Mouse (Mus musculus) forebrain, embryonic 14.5 days (tissue): ENCODE data around the gene Fbxw8. TPM values are rescaled to one million over a fixed set of nuclear protein-coding genes. Genes with fewer than 3 reads are reported as not detected.

Source experiments
- ATAC-seq: fragments of 200-750 bp; cut with Nextera tagmentation; 2 replicates; pipeline ENCODE4 v1.8.0; 2017; ENCODE audit warnings: mild to moderate bottlenecking, moderate library complexity
- DNase-seq: peaks from one replicate; pipeline ENCODE4 v3.0.0-alpha.2; 2015; ENCODE audit warnings: low spot score
- H3K27ac ChIP-seq: fragments of 300-500 bp; sonication (generic); 2 replicates; pipeline ENCODE4 v1.5.1; 2014; ENCODE audit warnings: low read depth, mild to moderate bottlenecking, control low read depth, low read length, moderate library complexity
- H3K27me3 ChIP-seq: fragments of 300-500 bp; sonication (generic); replicated peaks from 2 replicates; pipeline ENCODE4 v1.6.1; 2014; ENCODE audit warnings: low read length, control low read depth, mixed read lengths; ENCODE audit not compliant: control insufficient read depth, insufficient read depth
- H3K36me3 ChIP-seq: fragments of 300-500 bp; sonication (generic); 2 replicates; pipeline ENCODE4 v1.6.1; 2014; ENCODE audit warnings: low read length, control low read depth; ENCODE audit not compliant: control insufficient read depth, insufficient read depth
- H3K4me1 ChIP-seq: fragments of 300-500 bp; sonication (generic); 2 replicates; pipeline ENCODE4 v1.6.1; 2014; ENCODE audit warnings: antibody characterized with exemption, low read length, control low read depth; ENCODE audit not compliant: control insufficient read depth, insufficient read depth
- H3K4me2 ChIP-seq: fragments of 300-500 bp; sonication (generic); 2 replicates; pipeline ENCODE4 v1.6.1; 2014; ENCODE audit warnings: mild to moderate bottlenecking, control low read depth, low read length
- H3K4me3 ChIP-seq: fragments of 300-500 bp; sonication (generic); 2 replicates; pipeline ENCODE4 v1.5.1; 2014; ENCODE audit warnings: low read depth, low read length, control low read depth
- H3K9ac ChIP-seq: fragments of 300-500 bp; sonication (generic); 2 replicates; pipeline ENCODE4 v1.6.1; 2014; ENCODE audit warnings: mild to moderate bottlenecking, low read length, control low read depth, moderate library complexity
- H3K9me3 ChIP-seq: fragments of 300-500 bp; sonication (generic); replicated peaks from 2 replicates; pipeline ENCODE4 v1.6.1; 2016; ENCODE audit warnings: low read length, control low read depth, mixed read lengths; ENCODE audit not compliant: control insufficient read depth
- WGBS: fragments of 180-500 bp; shearing (Covaris S2); extraction: QIAGEN DNeasy Blood & Tissue Kit; methylation state at CpG from one replicate; pipeline ENCODE4 v1.1.7; 2014; 5-methylcytosine and 5-hydroxymethylcytosine counted together
- polyA plus RNA-seq: library from polyadenylated mRNA; unstranded; fragments of >200 nt; fragmentation: Nextera tagmentation; extraction: Ambion mirVana; gene quantifications from 2 replicates; pipeline ENCODE4 v1.2.1, GENCODE M21; 2014

Fbxw8 gene
- polyA plus RNA-seq: 17.1 and 19.5 TPM in 2 replicates

DNA sequence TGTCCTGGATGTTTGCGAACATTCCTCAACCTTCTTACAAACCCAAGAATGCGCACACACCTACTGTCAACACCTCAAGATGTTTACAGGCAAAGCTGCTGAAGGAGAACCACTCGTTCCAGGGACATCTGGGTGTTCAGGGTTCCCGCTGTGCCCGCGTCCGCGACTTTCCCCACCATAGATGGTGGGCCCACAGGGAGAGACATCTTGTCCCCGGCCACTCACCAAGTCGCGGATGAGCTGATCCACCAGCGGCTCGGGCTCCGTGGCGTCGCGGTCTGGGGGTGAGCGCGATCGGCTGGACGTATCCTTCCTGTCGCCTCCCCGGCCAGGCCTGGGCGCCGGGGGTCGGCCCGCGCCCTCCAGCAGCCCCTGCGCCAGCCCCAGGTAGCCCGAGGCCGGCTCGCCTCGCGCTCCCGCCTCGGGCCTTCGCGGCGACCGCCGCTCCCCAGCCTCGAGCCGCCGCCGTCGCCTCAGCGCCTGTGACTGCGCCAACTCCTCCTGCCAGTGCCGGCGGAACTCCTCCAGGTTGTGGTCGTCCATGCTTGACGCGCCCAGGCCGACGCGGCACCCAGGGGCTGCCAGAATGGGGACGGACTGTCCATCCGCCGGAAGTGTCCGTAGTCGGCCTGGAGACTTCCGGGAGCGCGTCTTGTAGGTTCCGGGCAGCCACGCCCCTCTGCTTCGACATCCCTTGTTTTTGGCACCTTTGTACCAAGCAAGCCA is at the start of gene Fbxw8:
Gene Fbxw8, minus strand, starts transcription at position 626 of the 726 bp plus-strand sequence.
- peak within 1 kb of the TSS; percentile 48; the same call in 1 of the 2 replicates for H3K27ac ChIP-seq

DNA sequence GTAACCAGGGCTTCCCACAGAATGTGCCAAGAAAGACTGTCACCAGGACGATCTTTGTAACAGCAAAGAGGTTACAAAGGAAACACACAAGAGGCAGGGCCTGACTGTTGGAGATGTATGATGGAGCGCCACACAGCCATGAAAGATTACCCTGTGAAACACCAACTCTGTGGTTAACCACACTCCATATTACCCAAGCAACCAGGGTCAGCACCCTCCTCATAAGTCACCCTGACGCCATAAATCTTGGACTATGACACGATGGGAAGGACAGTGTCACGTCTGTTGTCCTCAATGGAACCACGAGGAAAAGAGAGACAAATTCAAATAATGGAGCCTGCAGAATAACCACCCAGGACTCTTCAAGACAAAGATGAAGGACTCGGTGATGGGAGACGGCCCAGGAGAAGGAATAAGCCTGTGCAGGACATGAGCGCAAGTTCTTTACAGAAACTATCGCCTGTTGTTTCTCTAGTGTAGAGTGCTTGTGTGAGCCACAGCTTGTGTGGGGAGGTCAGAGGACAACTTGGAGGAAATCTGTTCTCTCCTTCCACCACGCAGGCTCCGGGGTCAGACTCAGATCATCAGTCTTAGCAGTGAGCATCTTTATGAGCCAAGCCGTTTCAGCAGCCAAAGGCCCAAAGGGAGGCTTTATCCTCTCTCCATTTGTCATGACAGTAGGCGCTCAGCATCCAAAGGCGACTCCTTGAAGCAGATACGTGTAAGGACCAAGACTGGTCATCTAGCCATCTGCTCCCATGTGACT is 49.6 kb upstream of the Fbxw8 start:
- DNase-seq (no peak), ATAC-seq (no peak)
- Histone ChIP-seq H3K27ac (no peak overlapping the region), H3K4me1 (no peaks in the 10 kb centered on the region), H3K9me3 (no peaks in the 10 kb centered on the region), H3K36me3 (peaks cover 24% of the 10 kb centered on the region), H3K9ac (no peak overlapping the region), H3K4me3 (no peak overlapping the region), H3K27me3 (no peaks in the 10 kb centered on the region), H3K4me2 (no peak overlapping the region)
- WGBS: 90% methylated on average over 16 of the region's 16 CpGs

More for the DNA sequence above, at the start of gene Fbxw8:
- DNase-seq (peak; percentile 92), ATAC-seq (peak; percentile 92)
- Histone ChIP-seq H3K36me3 (0 out of 2 replicates have a peak, but pooled peaks cover 8% of the 10 kb centered on the region), H3K4me3 (peak within 1 kb of the TSS; percentile 89), H3K9ac (peak within 1 kb of the TSS; percentile 91), H3K4me1 (peaks cover 5% of the 10 kb centered on the region; the same call in 1 of the 2 replicates), H3K4me2 (peak within 1 kb of the TSS; percentile 78), H3K27me3 (no peaks in the 10 kb centered on the region), H3K9me3 (no peaks in the 10 kb centered on the region)
- WGBS: under 1% methylated on average over 67 of the region's 67 CpGs

DNA sequence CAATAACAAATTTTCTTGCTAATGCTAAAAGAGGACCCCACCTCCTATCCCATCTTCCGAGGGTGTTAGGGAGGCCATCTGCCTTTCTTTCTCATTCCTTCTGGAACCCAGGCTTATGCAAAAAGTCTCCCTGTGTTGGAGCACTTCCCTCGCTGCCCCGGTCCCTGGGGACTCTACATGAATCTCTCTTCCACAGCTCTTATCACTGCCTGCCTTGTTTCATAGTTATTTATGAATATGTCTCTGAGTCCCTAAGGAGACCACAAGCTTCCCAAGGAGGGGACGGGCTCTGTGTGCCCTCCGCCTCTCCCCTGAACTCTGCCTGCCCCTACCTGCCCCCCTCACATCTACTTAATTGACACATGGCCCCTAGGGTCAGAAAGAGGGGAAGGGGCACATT is 44.4 kb upstream of the Fbxw8 start:
- Histone ChIP-seq H3K27me3 (no peaks in the 10 kb centered on the region), H3K4me2 (no peak overlapping the region), H3K9ac (no peak overlapping the region), H3K4me3 (no peak overlapping the region), H3K36me3 (peaks cover 23% of the 10 kb centered on the region), H3K27ac (peak overlapping the region; percentile 14; the same call in 1 of the 2 replicates), H3K9me3 (no peaks in the 10 kb centered on the region), H3K4me1 (no peaks in the 10 kb centered on the region)
- WGBS: 65% methylated on average over 5 of the region's 5 CpGs
- no peak for ATAC-seq
- DNase-seq: peak; percentile 24

DNA sequence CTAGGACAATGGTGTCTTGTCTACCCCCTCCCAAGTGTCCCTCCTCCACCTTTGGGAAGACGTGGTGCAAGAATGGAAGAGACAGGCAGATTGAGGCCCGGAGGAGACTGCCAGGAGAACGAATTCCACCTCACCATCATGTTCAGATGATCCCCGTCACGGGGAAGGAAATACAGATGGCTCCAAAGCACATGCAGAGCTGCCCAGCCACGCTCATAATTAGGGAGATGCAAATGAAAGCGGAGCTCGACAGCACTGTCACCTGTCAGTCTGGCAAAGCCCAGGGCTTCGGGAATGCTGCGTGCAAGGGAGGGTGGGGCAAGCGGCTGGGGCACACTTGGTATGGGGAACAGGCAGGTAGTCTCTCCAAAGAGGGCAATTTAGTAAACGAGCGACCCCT is 42.2 kb upstream of the Fbxw8 start:
- 0 out of 2 replicates have a peak overlapping the region, but pooled peaks have one; percentile 53 for H3K27ac ChIP-seq
- peak; percentile 44 for DNase-seq
- H3K9ac ChIP-seq: no peak overlapping the region
- no peaks in the 10 kb centered on the region for H3K27me3 ChIP-seq
- H3K4me1 ChIP-seq: 0 out of 2 replicates have a peak, but pooled peaks cover 3% of the 10 kb centered on the region
- H3K4me3 ChIP-seq: no peak overlapping the region
- ATAC-seq: peak; percentile 44; the same call in 1 of the 2 replicates
- H3K36me3 ChIP-seq: peaks cover 18% of the 10 kb centered on the region
- no peak overlapping the region for H3K4me2 ChIP-seq
- H3K9me3 ChIP-seq: no peaks in the 10 kb centered on the region
- WGBS: 57% methylated on average over 13 of the region's 13 CpGs

DNA sequence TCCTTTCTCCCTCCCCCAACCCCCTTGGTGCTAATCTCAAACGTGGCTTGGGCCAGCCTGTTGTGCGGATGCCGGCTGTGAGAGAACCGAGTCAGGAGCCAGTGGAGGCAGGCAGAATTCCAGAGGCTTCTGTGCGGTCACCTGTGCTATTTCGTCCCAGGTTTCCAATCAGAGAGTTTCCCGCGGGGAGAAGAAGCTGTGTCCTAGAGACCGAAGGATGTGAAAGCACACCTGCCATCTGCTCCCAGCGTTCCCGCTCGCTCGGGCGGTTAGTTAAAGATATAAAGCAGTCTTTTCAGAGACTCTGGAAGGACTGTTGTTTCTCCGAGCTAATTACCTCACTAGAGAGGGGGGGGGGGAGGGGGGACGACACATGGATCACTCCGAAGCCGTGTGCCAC is 37.0 kb upstream of the Fbxw8 start:
- WGBS: 3% methylated on average over 18 of the region's 18 CpGs
- Histone ChIP-seq H3K36me3 (no peaks in the 10 kb centered on the region), H3K27me3 (no peaks in the 10 kb centered on the region), H3K9me3 (no peaks in the 10 kb centered on the region), H3K9ac (peak overlapping the region; percentile 25; the same call in 1 of the 2 replicates), H3K27ac (no peak overlapping the region), H3K4me1 (peaks cover 10% of the 10 kb centered on the region), H3K4me3 (no peak overlapping the region), H3K4me2 (0 out of 2 replicates have a peak overlapping the region, but pooled peaks have one; percentile 12)
- ATAC-seq: peak; percentile 36; the same call in 1 of the 2 replicates
- peak; percentile 43 for DNase-seq

DNA sequence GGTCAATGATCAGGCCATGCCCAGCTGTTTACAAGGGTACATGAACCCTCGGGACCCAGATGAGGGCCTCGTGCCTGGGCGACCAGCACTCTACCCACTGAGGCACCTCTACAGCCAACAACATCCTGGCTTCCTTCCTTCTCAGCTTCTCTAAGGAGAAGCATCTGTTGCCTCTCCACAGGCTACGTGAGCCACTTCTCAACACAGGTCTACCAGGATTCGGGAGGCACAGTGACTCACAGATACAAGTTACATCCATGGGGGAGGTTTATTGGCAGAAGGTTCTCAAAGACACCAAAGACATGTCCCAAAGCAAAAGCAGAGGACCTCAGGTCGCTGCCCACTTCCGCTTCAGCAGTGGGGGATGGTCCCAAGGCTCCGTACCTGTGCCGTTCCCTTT is 35.2 kb upstream of the Fbxw8 start:
- Histone ChIP-seq H3K27ac (no peak overlapping the region), H3K4me3 (no peak overlapping the region), H3K36me3 (no peaks in the 10 kb centered on the region), H3K4me2 (no peak overlapping the region), H3K4me1 (peaks cover 10% of the 10 kb centered on the region), H3K9me3 (no peaks in the 10 kb centered on the region), H3K9ac (no peak overlapping the region), H3K27me3 (no peaks in the 10 kb centered on the region)
- ATAC-seq (no peak), DNase-seq (no peak)
- 91% methylated on average over 9 of the region's 9 CpGs for WGBS

DNA sequence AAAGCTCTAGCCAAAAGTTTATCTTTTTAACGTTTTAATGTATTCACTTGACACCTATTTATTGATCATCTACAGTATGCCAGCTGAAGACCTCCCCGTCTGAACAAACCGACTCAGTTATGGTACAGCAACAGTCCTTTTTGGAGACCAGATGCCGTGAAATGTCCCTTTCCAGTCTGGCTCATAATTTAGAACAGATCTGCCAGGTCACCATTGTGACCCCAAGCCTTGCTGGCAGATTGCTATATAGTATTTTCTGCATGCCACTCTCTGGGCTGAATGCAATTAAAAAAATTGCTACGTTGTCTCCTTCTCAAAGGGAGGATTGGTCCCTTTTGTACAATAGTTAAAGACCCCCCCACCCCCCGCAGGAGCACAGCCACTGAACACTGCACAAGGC is 33.1 kb upstream of the Fbxw8 start:
- no peak overlapping the region for H3K4me2 ChIP-seq
- H3K9me3 ChIP-seq: no peaks in the 10 kb centered on the region
- H3K27ac ChIP-seq: no peak overlapping the region
- H3K9ac ChIP-seq: no peak overlapping the region
- ATAC-seq (no peak), DNase-seq (no peak)
- no peaks in the 10 kb centered on the region for H3K36me3 ChIP-seq
- H3K4me3 ChIP-seq: no peak overlapping the region
- no peaks in the 10 kb centered on the region for H3K27me3 ChIP-seq
- 62% methylated on average over 6 of the region's 6 CpGs for WGBS
- peaks cover 10% of the 10 kb centered on the region for H3K4me1 ChIP-seq

DNA sequence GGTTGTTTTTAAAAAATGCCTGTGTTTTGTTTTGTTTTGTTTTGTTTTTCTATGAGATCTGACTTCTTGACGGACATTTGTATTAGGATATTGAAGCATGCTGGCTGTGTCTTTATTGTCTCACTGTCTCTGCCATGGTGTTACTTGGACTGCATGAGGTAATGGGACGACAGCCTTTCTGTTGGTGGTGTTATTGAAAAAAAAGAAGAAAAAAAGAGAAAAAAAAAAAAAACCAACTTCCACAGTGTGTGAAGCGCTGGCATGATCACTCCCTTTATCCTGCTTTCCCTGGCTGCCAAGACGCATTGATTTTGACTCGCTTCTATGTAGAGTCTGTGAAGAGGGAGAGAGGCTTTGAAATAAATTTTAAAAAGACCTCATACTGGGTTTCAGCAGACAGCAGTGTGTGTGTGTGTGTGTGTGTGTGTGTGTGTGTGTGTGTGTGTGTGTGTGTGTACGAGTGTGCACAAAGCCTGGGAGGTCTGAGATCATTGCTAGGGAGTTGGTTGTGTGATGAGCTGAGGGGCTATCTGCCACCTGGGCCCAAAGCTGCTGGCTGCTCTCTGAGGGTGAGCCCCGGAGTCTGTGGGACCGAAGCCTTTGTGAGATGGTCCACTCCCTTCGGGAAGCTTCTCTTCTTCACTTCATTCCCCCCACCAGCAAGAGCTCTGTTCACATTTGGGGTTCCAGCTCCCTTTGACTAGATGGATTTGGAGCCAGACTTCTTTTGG is 31.8 kb upstream of the Fbxw8 start:
- ATAC-seq (peak; percentile 76), DNase-seq (peak; percentile 64)
- no peaks in the 10 kb centered on the region for H3K27me3 ChIP-seq
- no peak overlapping the region for H3K9ac ChIP-seq
- H3K9me3 ChIP-seq: no peaks in the 10 kb centered on the region
- no peaks in the 10 kb centered on the region for H3K36me3 ChIP-seq
- H3K4me3 ChIP-seq: no peak overlapping the region
- H3K27ac ChIP-seq: no peak overlapping the region
- peaks cover 4% of the 10 kb centered on the region for H3K4me1 ChIP-seq
- no peak overlapping the region for H3K4me2 ChIP-seq
- 55% methylated on average over 9 of the region's 9 CpGs for WGBS
